Mouse (Mus musculus): ENCODE results near the gene Rapgef2.
"Not testable (repeated sequence)": the region's sequence is repeated elsewhere in the genome, so short reads cannot be mapped to it uniquely, and the experiment has no call there.

Rapgef2 gene

GRCm38 (mm10) chr3:79203178-79203577 lies 83.1 kb downstream of the Rapgef2 start:
- DNase-seq (ENCODE audit: low spot score): peak; percentile 31

- DNase-seq (ENCODE audit: low spot score): peak; percentile 52
These were observed 83.8 kb downstream of the Rapgef2 start for GRCm38 (mm10) chr3:79202275-79203153.

GRCm38 (mm10) chr3:79196708-79197437 lies 89.4 kb downstream of the Rapgef2 start:
- DNase-seq (ENCODE audit: low spot score): peak; percentile 31

GRCm38 (mm10) chr3:79195280-79195679 lies 91.0 kb downstream of the Rapgef2 start:
- DNase-seq (ENCODE audit: low spot score): no peak

- no peak for DNase-seq (ENCODE audit: low spot score)
These were observed 92.1 kb downstream of the Rapgef2 start for GRCm38 (mm10) chr3:79194111-79194793.

GRCm38 (mm10) chr3:79193001-79193400 lies 93.3 kb downstream of the Rapgef2 start:
- no peak for DNase-seq (ENCODE audit: low spot score)

GRCm38 (mm10) chr3:79191981-79192380 lies 94.3 kb downstream of the Rapgef2 start:
- DNase-seq (ENCODE audit: low spot score): no peak

- DNase-seq (ENCODE audit: low spot score): no peak
These were observed 94.8 kb downstream of the Rapgef2 start for GRCm38 (mm10) chr3:79191471-79191870.

- no peak for DNase-seq (ENCODE audit: low spot score)
These were observed 95.9 kb downstream of the Rapgef2 start for GRCm38 (mm10) chr3:79190377-79190776.

- no peak for DNase-seq (ENCODE audit: low spot score)
These were observed 98.4 kb downstream of the Rapgef2 start for GRCm38 (mm10) chr3:79187912-79188311.

GRCm38 (mm10) chr3:79182290-79182689 lies 104.0 kb downstream of the Rapgef2 start:
- no peak for DNase-seq (ENCODE audit: low spot score)

GRCm38 (mm10) chr3:79181248-79181991 lies 104.9 kb downstream of the Rapgef2 start:
- peak; percentile 53 for DNase-seq (ENCODE audit: low spot score)

- no peak for DNase-seq (ENCODE audit: low spot score)
These were observed 106.2 kb downstream of the Rapgef2 start for GRCm38 (mm10) chr3:79180086-79180485.

GRCm38 (mm10) chr3:79179499-79180053 lies 106.7 kb downstream of the Rapgef2 start:
- DNase-seq (ENCODE audit: low spot score): no peak

- no peak for DNase-seq (ENCODE audit: low spot score)
These were observed 107.6 kb downstream of the Rapgef2 start for GRCm38 (mm10) chr3:79178708-79179107.

GRCm38 (mm10) chr3:79178070-79178469 lies 108.2 kb downstream of the Rapgef2 start:
- no peak for DNase-seq (ENCODE audit: low spot score)

GRCm38 (mm10) chr3:79177136-79177870 lies 109.0 kb downstream of the Rapgef2 start:
- no peak for DNase-seq (ENCODE audit: low spot score)

- no peak for DNase-seq (ENCODE audit: low spot score)
These were observed 112.1 kb downstream of the Rapgef2 start for GRCm38 (mm10) chr3:79174168-79174567.

GRCm38 (mm10) chr3:79173291-79173690 lies 113.0 kb downstream of the Rapgef2 start:
- DNase-seq (ENCODE audit: low spot score): no peak

GRCm38 (mm10) chr3:79171146-79171545 lies 115.2 kb downstream of the Rapgef2 start:
- not testable (repeated sequence) for DNase-seq (ENCODE audit: low spot score)

Data from urinary bladder, postnatal 25 days (tissue).